Mouse (Mus musculus) spleen, adult 12 weeks (tissue): ENCODE measurements around the gene Tex13a.

Experiments
- DNase-seq: peaks from one replicate; pipeline ENCODE4 v3.0.0; 2022; ENCODE audit warnings: low spot score

Gene Tex13a

DNA sequence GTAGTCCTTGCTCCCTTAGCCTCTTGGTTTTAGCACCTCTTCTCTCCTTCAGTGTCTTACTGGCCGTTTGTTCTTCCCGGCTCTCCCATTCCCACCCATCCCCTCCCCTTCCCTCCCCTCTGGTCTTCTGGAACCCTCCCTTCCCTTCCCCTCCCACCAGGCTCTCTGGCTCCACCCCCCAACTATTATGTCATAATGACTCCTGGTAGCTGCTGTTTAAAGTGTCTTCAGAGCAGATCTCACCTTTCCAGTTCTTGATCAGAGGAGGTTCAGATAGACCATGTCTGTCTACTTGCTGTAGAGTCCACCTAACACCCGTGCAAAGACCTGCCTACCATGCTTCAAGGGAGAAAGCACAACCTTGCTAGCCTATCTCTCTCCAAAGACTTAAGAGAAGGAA is at the start of gene Tex13a:
Tex13a (minus strand) TSS at position 101 of the 400 bp plus-strand sequence.
- DNase-seq: no peak

DNA sequence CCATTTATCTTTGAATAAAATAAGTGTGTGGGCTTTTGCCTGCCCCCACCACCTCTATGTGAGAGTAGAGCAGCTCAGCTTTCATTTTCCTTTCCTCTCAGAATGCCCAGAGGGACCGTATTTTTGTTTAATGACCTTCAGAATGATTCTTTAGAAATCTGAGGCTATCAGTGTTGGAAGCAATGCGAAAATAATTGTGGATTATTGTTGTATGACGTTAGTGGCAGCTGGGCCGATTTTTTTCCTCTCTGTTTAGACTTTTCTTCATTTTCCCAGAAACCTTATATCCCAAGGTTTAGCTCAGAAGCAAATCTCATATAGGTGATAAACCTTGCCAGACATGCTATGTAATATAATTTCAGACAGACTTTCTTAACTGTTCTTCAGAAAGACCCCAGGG is 25.2 kb upstream of the Tex13a start:
- no peak for DNase-seq

DNA sequence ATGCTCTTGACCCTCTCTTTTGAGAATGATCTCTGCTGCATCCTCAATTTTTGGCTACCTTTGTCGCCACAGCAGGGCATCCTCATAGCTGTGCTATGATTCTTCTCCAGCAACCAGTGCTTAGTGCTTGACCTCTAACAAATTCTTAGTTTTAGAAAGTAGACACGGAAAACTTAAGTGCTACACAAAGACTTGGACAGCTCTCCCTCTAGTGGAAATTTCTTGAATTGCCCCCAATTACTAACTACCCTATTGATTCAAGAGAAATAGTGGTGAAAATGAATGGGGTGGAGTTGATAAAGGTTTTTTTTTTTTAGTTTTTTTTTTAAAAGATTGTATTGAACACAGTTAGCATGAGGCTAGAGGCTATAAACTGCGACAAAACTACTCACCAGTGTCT is 39.2 kb downstream of the Tex13a start:
- DNase-seq: no peak
